Mouse (Mus musculus) ES-Bruce4 (cell line): ENCODE data around the gene Sgpp1. TPM values are rescaled to one million over a fixed set of nuclear protein-coding genes. Genes with fewer than 3 reads are reported as not detected.
"Not testable (repeated sequence)": the region's sequence is repeated elsewhere in the genome, so short reads cannot be mapped to it uniquely, and the experiment has no call there.

Source experiments
- H3K27ac ChIP-seq: 2 replicates; pipeline ENCODE4 v1.5.1; 2012; ENCODE audit warnings: low read length, inconsistent platforms; ENCODE audit not compliant: insufficient read depth
- H3K27me3 ChIP-seq: 2 replicates; pipeline ENCODE4 v1.6.1; 2012; ENCODE audit warnings: mild to moderate bottlenecking, low read length, inconsistent platforms; ENCODE audit not compliant: control insufficient read depth, poor library complexity, insufficient read depth, severe bottlenecking
- H3K36me3 ChIP-seq: 2 replicates; pipeline ENCODE4 v1.6.1; 2012; ENCODE audit warnings: inconsistent platforms, mild to moderate bottlenecking, low read length, moderate library complexity; ENCODE audit not compliant: control insufficient read depth, poor library complexity, insufficient read depth, severe bottlenecking
- H3K4me1 ChIP-seq: one replicate; pipeline ENCODE4 v1.8.1; 2011; ENCODE audit warnings: low read length; ENCODE audit not compliant: control insufficient read depth, insufficient read depth
- H3K4me3 ChIP-seq: 2 replicates; pipeline ENCODE4 v1.5.1; 2011; ENCODE audit warnings: low read depth, mild to moderate bottlenecking, low read length
- H3K9ac ChIP-seq: 2 replicates; pipeline ENCODE4 v1.6.1; 2012; ENCODE audit warnings: low read depth, mild to moderate bottlenecking, inconsistent platforms; ENCODE audit not compliant: poor library complexity, severe bottlenecking
- H3K9me3 ChIP-seq: replicated peaks from 2 replicates; pipeline ENCODE4 v1.6.1; 2012; ENCODE audit warnings: mild to moderate bottlenecking, low read length, inconsistent platforms; ENCODE audit not compliant: control insufficient read depth, poor library complexity, insufficient read depth, severe bottlenecking
- CTCF ChIP-seq: IDR thresholded peaks from one replicate; pipeline ENCODE4 v1.8.1; 2011; ENCODE audit warnings: low read depth, low read length
- EP300 ChIP-seq: IDR thresholded peaks from 2 replicates; pipeline ENCODE4 v1.6.1; 2011; ENCODE audit warnings: low read depth, low read length; ENCODE audit not compliant: insufficient read depth
- POLR2A ChIP-seq: IDR thresholded peaks from one replicate; pipeline ENCODE4 v1.8.1; 2011; ENCODE audit warnings: low read length; ENCODE audit not compliant: insufficient read depth
- polyA plus RNA-seq: library from polyadenylated mRNA; stranded (reverse); fragments of >200 nt; gene quantifications from 2 replicates; pipeline ENCODE4 v1.2.4, GENCODE M21; 2011; ENCODE audit warnings: low read depth; ENCODE audit not compliant: missing spikeins, insufficient read depth, insufficient read length

Sgpp1 gene
- polyA plus RNA-seq, 1 experiment, result 13.7 TPM

DNA sequence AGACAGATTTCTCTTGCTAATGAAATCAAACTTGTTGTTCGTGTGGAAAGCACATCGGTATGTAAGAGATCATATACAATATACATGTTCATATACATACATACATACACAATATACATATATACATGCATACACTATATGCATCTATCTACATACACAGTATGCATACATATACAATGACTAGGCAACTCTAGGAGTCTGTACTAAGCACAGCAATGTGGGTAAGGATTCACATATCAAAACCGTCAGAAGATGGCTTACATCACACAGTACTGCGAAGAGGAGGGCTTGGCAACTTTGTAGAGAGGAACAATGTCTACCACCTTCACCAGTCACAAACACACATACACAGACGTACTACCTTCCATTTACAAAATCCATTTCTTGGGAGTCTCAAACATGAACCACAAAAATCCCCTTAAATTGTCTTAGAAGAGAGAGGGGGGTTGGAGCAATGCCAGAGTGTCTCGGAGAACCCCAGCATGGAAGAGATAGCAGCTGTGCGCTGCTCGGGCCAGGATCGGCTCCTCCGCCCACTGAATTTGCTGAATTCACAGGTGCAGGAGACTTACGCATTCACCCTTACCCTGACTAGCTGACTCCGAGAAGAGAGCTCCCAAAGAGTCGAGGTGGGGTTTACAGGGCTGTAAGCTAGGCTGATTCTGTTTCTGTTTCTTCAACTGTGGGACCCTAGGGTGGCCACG is 10.8 kb downstream of the Sgpp1 start:
- H3K9me3 ChIP-seq, result 0 out of 2 replicates have a peak, but pooled peaks cover 2% of the 10 kb centered on the region
- H3K4me3 ChIP-seq, result no peak overlapping the region
- H3K27ac ChIP-seq, result no peak overlapping the region
- no peak overlapping the region for H3K9ac ChIP-seq
- H3K36me3 ChIP-seq, result no peaks in the 10 kb centered on the region
- peaks cover 2% of the 10 kb centered on the region for H3K4me1 ChIP-seq
- no peak for TF ChIP-seq CTCF
- no peak for TF ChIP-seq POLR2A
- no peak for TF ChIP-seq EP300
- H3K27me3 ChIP-seq, result no peaks in the 10 kb centered on the region

DNA sequence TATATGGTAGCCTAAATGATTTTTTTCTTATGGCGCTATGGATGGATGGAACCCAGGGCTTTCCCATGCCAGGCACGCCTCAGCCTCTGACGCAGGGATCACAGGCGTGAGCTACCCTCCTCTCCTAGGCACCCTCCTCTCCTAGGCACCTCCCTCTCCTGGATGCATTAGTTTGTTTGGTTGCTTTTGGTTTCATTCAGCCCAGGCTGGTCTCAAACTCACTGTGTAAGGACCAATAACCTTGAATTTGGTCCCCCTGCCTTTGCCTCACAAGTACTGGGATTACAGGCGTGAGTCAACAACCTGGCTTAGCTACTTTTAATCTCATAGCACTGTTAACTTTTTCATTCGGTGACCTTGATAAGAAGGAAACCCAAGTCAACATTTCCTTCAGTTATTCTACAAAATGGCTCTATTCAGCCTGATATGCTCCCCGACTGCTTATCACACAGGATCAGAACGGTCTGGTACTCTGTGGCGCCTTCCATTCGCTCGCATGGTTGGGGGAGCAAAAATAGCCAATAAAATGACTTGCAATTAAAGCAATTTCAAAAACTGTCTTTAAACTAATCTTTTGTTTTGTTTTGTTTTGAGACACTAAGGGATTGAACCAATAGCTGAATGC is 11.6 kb downstream of the Sgpp1 start:
- TF ChIP-seq CTCF, result no peak
- H3K27ac ChIP-seq, result no peak overlapping the region
- H3K36me3 ChIP-seq, result no peaks in the 10 kb centered on the region

DNA sequence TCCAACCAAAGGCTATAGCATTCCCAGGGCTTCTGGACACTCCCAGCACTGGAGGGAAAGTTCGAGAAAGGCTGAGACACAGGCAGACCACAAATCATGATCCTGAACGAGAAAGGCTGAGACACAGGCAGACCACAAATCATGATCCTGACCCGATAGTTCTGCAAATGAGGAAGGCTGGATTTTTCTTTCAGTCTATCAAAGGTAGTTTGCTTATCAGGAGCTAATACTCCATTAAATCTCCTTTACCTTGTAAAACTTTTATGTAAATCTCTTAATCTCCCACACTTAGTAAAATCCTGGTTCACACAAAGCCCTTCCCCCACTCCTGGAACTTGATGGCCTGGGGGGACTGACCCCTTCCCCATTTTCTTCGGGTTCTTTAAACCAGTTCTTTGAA is 13.6 kb downstream of the Sgpp1 start:
- Histone ChIP-seq H3K27ac (no peak overlapping the region), H3K27me3 (no peaks in the 10 kb centered on the region), H3K4me1 (peaks cover 2% of the 10 kb centered on the region), H3K36me3 (no peaks in the 10 kb centered on the region), H3K9me3 (no peaks in the 10 kb centered on the region), H3K9ac (no peak overlapping the region; the same call in 1 of the 2 replicates), H3K4me3 (no peak overlapping the region)
- no peak for TF ChIP-seq CTCF
- TF ChIP-seq POLR2A, result no peak
- TF ChIP-seq EP300, result no peak

More for the DNA sequence above, 11.6 kb downstream of the Sgpp1 start:
- H3K9ac ChIP-seq, result no peak overlapping the region
- no peaks in the 10 kb centered on the region for H3K27me3 ChIP-seq
- peaks cover 2% of the 10 kb centered on the region for H3K4me1 ChIP-seq
- H3K9me3 ChIP-seq, result 0 out of 2 replicates have a peak, but pooled peaks cover 2% of the 10 kb centered on the region
- H3K4me3 ChIP-seq, result no peak overlapping the region

DNA sequence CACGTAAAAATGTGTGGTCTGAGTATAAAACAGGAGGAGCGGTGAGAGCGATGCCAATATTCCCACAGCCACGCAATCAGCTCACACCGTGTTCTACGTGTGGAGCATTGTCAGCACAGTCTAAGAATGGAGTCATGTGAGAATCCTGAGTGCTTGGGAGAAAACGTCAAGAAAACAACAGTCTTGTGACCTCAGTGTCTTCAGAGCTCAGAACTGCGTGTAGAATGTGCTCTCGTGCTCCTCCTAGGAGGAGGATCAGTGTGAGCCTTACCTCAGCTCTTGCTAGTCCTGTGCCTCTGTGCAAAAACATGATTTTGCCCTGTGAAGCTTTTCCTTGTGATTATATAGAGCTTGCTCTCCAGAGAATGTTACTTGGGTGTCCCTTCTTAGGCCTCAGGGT is 14.5 kb downstream of the Sgpp1 start:
- Histone ChIP-seq H3K9me3 (no peaks in the 10 kb centered on the region), H3K36me3 (no peaks in the 10 kb centered on the region), H3K27me3 (no peaks in the 10 kb centered on the region), H3K4me1 (peaks cover 2% of the 10 kb centered on the region), H3K4me3 (no peak overlapping the region), H3K9ac (no peak overlapping the region), H3K27ac (no peak overlapping the region)
- TF ChIP-seq CTCF (no peak), EP300 (no peak), POLR2A (no peak)

DNA sequence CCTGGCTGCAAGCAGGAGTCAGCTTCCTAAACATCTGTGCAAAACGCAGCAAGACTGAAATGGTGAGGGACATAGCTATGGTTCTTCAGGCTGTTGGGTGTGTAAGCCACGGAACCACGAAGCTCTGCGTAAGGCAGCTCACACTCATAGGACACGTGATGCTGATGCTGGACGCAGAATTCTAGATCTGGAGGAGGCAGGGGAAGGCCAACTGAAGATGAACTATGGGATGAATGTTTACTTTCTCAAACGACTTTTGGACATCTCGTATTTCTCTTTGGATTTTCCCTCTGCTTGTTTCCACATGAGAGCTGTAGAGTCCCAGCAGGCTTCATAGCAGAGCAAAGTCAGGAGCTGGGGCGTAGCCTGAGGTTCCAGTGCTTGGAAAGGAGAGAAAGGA is 21.9 kb downstream of the Sgpp1 start:
- Histone ChIP-seq H3K4me3 (no peak overlapping the region), H3K27ac (no peak overlapping the region), H3K27me3 (no peaks in the 10 kb centered on the region), H3K36me3 (no peaks in the 10 kb centered on the region), H3K9me3 (no peaks in the 10 kb centered on the region), H3K9ac (no peak overlapping the region), H3K4me1 (no peaks in the 10 kb centered on the region)
- TF ChIP-seq EP300 (no peak), POLR2A (no peak), CTCF (no peak)

DNA sequence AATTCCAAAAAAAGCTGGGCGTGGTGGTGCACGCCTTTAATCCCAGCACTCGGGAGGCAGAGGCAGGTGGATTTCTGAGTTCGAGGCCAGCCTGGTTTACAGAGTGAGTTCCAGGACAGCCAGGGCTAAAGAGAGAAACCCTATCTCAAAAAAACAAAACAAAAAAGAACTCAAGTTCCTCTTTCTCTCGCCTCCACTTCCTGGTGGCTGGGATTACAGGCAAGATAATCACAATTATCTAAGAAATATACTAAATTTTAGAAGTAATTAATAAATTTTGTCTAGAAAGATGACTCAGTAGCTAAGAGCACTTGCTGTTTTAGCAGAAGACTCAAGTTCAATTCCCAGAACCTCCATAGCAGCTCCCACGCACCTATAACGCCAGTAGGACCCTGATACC is 22.6 kb downstream of the Sgpp1 start:
- H3K27me3 ChIP-seq, H3K27ac ChIP-seq, H3K4me3 ChIP-seq, H3K9me3 ChIP-seq, H3K9ac ChIP-seq, H3K36me3 ChIP-seq, H3K4me1 ChIP-seq: not testable (repeated sequence)
